Mouse (Mus musculus): ENCODE results near the gene Rgl2. TPM values are rescaled to one million over a fixed set of nuclear protein-coding genes. Genes with fewer than 3 reads are reported as not detected.

Gene Rgl2
- total RNA-seq, 1 experiment from 2014 or later = 71.4 TPM

DNA sequence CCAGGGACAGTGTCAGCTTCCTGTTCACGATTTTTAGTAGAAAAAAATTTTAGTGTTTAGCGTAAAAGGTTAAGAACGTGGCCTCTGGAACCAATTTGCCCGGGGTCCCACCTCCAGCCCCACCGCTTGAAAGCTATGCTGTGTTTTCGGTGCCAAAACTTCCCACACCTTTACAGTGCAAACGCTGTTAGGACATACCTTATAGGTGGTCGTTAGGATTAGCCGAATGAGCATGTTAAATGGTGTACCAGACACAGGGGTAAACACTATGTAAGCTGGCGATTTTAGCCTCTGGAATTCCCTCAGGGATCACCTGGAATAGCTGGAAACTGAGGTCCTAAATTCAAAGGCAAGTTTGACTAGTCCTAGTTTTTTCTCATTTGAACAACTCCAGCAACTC lies 27.0 kb downstream of the Rgl2 start:
- ATAC-seq (replicated peaks; ENCODE audit: insufficient number of reproducible peaks, low FRiP score, low TSS enrichment, poor library complexity, severe bottlenecking) = no peak

GRCm38 (mm10) chr17:33957493-33957892 lies 28.1 kb downstream of the Rgl2 start:
- ATAC-seq (replicated peaks; ENCODE audit: insufficient number of reproducible peaks, low FRiP score, low TSS enrichment, poor library complexity, severe bottlenecking) = no peak

DNA sequence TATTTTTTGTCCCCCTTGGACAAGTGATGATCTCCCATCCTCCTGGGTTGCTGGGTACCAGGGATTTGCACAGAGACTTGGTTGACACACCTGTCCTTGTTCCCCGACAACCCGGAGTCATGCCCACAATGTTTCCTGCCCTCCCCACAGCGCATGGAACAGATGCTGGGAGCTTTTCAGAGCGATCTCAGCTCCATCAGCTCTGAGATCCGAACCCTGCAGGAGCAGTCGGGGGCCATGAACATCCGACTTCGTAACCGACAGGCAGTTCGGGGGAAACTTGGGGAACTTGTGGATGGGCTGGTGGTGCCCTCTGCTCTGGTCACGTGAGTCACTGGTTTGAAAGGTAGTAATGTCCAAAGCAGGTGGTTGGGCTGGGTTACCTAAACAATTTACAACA lies 29.1 kb downstream of the Rgl2 start:
- no peak for ATAC-seq (replicated peaks; ENCODE audit: insufficient number of reproducible peaks, low FRiP score, low TSS enrichment, poor library complexity, severe bottlenecking)

- ATAC-seq (replicated peaks; ENCODE audit: insufficient number of reproducible peaks, low FRiP score, low TSS enrichment, poor library complexity, severe bottlenecking) = no peak
Measured at GRCm38 (mm10) chr17:33959135-33959534, 29.8 kb downstream of the Rgl2 start.

DNA sequence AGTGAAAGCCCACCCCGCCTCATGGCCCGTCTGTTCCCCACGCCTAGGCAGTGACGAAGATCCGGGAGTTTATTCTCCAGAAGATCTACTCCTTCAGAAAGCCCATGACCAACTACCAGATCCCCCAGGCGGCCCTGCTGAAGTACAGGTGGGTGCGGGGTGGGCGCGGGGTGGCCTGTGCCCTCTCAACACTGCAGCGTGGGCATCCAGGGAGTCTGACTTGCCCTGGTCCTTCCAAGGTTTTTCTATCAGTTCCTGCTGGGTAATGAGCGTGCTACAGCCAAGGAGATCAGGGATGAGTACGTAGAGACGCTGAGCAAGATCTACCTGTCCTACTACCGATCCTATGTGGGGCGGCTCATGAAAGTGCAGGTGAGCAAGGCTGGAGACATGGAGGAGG lies 30.6 kb downstream of the Rgl2 start:
- ATAC-seq (replicated peaks; ENCODE audit: insufficient number of reproducible peaks, low FRiP score, low TSS enrichment, poor library complexity, severe bottlenecking) = no peak

- ATAC-seq (replicated peaks; ENCODE audit: insufficient number of reproducible peaks, low FRiP score, low TSS enrichment, poor library complexity, severe bottlenecking) = no peak
Measured at GRCm38 (mm10) chr17:33962876-33963275, 33.5 kb downstream of the Rgl2 start.

DNA sequence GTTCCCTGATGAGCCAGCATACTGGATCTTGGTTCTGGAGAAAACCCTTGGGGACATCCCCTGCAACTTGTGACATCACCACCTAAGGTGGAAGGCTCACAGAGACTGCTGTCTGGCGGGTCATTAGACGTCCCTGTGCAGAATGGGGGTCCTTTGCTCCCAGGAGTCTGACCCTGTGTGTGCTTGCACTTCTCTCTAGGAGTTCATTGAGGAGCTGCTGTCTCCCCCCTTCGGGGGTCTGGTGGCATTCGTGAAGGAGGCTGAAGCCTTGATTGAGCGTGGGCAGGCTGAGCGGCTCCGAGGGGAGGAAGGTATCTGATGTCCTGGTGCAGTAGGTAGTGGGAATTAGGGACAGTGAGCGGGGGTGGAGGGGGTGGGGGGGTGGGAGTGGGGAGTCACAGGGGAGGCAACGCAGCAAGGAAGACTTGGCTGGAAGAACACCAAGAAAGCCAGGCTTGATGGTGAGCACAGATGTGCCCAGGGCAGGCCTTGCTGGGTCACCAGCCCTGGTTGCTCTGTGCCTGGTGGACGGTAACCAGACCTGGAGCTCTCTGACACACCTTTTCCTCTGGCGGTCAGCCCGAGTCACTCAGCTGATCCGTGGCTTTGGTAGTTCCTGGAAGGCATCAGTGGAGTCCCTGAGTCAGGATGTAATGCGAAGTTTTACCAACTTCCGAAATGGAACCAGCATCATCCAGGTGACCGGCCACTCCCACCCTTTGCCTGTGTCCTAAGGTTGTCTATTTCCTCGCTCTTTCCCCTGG lies 35.9 kb downstream of the Rgl2 start:
- no peak for ATAC-seq (replicated peaks; ENCODE audit: insufficient number of reproducible peaks, low FRiP score, low TSS enrichment, poor library complexity, severe bottlenecking)

DNA sequence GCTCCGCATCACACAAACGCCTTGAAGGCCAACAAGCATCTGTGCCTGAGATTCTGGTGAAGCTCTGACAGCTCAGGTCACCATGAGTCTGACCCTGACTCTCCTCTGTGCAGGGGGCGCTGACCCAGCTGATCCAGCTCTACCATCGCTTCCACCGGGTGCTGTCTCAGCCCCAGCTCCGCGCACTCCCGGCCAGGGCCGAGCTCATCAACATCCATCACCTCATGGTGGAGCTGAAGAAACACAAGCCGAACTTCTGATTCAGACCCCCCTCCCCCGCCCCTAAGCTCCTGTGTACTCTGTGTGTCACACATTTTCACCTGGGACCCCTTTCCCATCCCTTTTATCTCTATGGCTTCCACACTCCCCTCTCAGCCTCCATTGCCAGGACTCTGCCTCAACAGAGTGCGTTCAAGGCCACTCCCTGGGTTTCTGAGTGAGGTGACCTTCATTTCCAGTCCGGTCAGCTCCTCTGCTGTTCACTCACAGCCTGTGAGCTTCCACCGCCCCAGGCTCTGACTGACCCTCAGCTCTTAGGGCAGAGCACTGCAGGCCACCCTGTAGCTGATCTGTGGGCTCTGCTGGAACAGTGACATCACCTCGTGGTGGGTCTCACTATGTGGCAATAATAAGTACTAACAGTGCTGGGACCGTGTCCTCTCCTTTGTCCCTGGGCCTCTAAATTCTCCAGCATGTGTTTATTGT lies 36.7 kb downstream of the Rgl2 start:
- ATAC-seq (replicated peaks; ENCODE audit: insufficient number of reproducible peaks, low FRiP score, low TSS enrichment, poor library complexity, severe bottlenecking) = no peak

DNA sequence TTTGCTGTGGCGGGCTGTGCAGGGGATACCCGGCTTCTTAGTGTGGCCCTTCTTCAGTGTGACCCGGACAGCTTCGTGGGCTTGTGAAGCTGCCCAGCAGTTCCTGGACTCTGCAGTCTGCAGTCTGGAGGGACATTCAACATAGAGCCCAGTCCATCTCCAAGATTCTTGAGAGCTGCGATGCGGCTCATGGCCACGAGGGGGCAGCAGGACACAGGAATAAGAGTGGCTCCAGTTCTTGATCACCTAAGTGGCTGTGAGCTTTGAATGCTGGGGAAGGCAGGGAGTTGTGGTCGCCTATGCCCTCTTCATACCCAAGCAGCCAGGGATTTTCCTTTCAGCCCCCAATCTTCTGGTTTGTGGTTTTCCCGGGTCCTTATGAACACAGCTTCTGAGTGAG lies 39.1 kb downstream of the Rgl2 start:
- peak; percentile 93 for ATAC-seq (replicated peaks; ENCODE audit: insufficient number of reproducible peaks, low FRiP score, low TSS enrichment, poor library complexity, severe bottlenecking)

DNA sequence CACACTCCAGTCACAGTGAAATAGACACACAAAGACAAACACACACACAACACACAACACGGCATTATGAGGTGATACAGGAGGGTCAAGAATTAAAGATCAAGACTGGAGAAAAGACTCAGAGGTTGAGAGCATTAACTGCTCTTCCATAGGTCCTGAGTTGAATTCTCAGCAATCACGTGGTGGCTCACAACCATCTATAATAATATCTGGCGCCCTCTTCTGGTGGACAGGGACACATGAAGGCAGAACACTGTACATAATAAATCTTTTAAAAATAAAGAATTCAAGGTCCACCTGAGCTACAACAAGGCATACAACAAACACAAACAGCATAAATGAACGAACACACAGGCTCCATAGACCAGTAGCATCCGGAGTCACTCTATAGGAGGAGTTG lies 39.6 kb downstream of the Rgl2 start:
- 0 out of 2 replicates have a peak, but pooled peaks have one; percentile 29 for ATAC-seq (replicated peaks; ENCODE audit: insufficient number of reproducible peaks, low FRiP score, low TSS enrichment, poor library complexity, severe bottlenecking)

GRCm38 (mm10) chr17:33969394-33969793 lies 40.1 kb downstream of the Rgl2 start:
- ATAC-seq (replicated peaks; ENCODE audit: insufficient number of reproducible peaks, low FRiP score, low TSS enrichment, poor library complexity, severe bottlenecking) = no peak

DNA sequence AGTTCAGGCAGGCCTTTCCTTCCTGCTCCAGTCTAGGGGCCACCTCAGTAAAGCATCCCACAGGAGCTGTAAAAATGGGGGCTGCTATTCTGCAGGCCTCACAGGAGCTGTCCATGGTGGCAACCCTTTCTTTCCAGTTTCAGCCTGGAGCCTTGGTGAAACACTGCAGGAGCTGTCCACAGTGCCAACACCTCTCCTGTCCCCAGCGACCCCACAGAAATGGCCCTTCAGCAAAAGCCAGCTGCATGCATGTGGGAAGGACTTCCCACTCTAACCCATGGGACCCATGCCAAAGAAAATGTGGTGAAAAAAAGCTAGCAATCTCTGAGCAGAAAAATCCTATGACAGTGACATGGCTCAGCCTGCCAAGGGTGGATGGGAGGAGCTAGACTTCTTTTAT lies 43.3 kb downstream of the Rgl2 start:
- no peak for ATAC-seq (replicated peaks; ENCODE audit: insufficient number of reproducible peaks, low FRiP score, low TSS enrichment, poor library complexity, severe bottlenecking)

DNA sequence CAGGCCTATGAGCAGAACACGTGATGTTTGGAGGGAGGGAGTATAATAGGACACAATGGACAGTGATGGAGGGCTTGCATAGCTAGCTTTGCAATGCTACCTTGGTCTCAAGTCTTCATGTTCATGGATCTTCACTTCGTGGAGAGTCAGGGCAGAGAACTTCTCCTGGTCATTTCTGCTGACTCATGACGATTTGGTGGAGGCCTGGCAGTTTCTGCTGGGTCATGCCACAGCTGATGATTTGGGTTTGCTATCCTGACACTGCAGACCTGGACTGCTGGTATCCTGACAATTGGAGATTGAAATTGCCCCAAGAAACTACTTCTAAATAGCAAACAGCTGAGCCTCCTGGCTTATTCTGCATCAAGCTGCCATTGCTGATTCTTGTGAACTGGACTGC lies 44.2 kb downstream of the Rgl2 start:
- ATAC-seq (replicated peaks; ENCODE audit: insufficient number of reproducible peaks, low FRiP score, low TSS enrichment, poor library complexity, severe bottlenecking) = no peak

DNA sequence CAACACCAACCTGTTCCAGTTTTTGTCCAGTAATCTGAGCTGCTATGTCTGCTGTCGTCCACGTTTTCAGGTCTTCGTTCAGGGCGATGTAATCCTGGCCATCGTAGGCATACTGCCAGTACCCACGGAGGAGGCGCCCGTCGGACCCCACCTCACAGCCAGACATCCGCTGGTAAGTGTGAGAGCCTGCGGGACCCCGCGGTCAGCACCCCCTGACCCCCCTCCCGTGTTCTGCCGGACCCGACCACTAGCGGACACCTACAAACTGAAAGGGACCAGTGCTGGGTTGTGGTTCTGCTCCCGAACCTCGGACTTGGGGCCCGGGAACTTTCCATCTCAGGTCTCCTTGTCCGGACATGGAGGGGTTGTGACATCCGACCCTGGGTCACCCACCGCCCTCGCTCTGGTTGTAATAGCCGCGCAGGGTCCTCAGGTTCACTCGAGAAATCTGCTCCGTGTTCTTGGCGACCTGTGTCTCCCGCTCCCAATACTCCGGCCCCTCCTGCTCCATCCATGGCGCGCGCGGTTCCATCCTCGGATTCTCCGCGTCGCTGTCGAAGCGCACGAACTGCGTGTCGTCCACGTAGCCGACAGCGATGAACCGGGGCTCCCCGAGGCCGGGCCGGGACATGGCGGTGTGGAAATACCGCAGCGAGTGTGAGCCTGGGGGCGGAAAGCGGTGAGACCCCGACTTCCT lies 48.7 kb downstream of the Rgl2 start:
- ATAC-seq (replicated peaks; ENCODE audit: insufficient number of reproducible peaks, low FRiP score, low TSS enrichment, poor library complexity, severe bottlenecking) = no peak

GRCm38 (mm10) chr17:33978631-33979031 lies 49.3 kb downstream of the Rgl2 start:
- ATAC-seq (replicated peaks; ENCODE audit: insufficient number of reproducible peaks, low FRiP score, low TSS enrichment, poor library complexity, severe bottlenecking) = peak; percentile 89

DNA sequence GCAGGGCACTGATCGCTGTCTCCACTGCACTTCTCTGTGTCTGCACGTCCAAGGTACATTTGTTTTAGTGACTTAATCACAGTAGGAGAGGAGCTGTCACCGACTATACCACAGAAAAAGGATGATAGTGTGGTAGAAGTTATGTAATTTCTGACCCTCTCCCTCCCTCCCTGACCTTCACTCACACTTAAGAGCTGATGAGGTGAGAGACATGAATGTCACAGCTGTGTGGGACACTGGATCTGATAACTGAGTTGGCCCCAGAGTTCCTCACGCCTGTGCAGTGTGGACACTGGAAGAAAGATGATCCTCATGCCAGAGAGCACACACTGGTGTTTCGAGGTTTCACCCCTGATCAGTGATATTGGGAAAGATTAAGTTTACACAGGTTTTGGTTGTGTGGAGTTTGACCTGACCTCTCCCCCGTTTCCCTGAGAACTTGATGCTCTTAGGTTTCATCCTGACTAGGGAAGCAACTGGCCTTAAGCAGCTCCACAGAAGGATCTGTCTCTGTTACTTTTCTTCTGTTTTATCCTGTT lies 50.2 kb downstream of the Rgl2 start:
- ATAC-seq (replicated peaks; ENCODE audit: insufficient number of reproducible peaks, low FRiP score, low TSS enrichment, poor library complexity, severe bottlenecking) = no peak

DNA sequence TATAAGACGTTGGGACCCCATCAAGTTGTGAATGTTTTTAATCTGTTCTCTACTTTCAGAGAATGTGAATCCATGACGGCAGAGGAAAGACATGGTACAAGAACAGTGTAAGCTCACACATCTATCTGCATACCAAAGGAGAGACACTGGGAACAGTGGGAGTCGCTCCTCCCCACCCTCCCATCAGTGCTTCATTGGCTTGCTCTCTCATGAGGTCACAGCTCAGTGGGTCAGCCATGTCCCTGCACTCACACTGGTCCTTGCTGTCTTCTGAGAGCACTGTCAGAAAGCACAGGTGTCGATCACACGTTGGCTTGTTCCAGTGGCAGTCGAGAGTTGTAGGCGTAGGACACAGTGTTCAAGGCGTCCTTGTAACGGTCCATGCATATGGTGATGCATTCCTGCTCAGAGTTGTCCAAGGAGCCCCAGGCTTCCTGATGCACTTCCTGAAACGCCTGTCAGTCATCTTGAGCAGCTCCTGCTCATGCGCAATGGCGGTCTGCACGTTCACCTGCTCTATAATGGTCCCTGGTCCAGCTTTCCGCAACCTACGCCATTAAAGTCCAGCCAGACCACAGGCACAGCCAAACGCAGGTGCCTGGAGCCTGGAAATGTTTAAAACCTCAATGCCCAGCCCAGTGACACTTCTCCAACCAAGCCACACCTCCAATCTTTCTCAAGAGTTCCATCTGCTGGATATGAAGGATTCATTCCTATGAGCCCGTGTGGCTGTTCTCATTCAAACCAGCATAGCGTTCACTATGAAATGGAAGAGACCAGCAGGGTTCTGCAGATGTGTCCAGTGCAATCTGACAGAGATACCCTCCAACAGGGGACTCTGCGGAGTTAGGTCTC lies 51.1 kb downstream of the Rgl2 start:
- ATAC-seq (replicated peaks; ENCODE audit: insufficient number of reproducible peaks, low FRiP score, low TSS enrichment, poor library complexity, severe bottlenecking) = 0 out of 2 replicates have a peak, but pooled peaks have one; percentile 10

DNA sequence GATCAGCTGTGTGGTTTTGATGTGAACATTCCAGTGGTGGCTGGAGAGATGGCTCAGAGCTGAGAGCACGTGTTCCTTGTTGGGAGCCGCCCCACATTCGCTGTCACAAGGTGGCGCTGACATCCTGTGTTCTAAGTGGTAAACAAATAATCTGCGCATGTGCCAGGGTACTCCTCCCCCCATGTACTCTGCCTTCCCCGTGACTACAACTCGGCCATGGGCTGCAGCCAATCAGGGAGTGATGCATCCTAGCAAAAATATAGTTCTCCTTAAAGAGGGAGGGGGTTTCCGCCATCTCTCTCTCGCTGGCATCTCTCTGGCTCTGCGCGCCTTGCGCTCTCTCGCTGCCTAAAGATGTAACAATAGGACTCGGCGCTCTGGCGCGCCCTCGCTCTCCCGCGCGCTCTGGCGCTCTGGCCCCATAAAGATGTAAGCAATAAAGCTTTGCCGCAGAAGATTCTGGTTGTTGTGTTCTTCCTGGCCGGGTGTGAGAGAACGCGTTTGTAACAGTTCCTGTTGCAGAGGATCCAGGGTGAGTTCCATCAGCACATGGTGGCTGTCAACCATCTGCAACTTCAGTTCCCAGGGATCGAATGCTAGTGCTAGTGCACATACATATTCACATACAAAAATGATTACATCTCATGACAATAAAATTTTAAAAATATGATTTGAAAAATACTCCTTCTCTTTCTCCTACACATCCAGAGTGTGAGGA lies 52.0 kb downstream of the Rgl2 start:
- ATAC-seq (replicated peaks; ENCODE audit: insufficient number of reproducible peaks, low FRiP score, low TSS enrichment, poor library complexity, severe bottlenecking) = peak; percentile 68
